Mouse (Mus musculus) cerebellum, postnatal 36 days (tissue): ENCODE measurements around the gene Lpar4.

Source experiments
- DNase-seq, 2 experiments: peaks; one replicate each; pipeline ENCODE4 v3.0.0; 2021 to 2022; ENCODE audit warnings: mixed read lengths in 2 of 2

Gene Lpar4

DNA sequence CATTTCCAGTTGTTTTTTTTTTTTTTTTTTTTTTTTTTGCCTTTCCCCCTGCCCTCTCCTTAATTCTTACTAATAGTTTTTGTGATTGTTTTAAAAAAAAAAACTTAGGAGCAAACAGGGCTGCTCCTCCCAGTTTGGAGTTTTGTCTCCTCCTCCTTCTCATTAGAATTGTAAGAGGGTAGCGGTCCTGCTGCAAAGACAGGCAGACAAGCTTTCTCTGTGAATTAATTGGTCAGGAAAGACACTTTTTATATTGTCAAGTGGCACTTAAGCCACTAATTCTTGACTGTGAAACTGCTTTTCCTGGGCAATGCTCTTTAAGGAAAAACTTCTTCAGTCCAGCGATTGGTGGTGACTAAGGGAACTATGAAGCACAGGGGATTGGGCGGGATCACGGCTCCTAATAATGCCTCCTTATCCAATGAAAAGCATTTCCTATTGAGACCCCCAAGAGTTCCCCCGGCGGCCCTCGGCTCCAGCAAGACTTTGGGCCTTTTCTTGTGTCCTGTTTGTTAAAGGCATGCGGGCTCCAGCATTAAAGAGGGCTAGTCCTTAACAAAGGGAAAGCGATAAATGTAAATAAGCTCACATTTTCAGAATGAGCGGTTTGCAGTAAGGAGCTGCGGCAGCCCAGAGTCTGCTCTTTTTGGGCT is at the start of gene Lpar4:
Lpar4 (plus strand) TSS at position 451 of the 653 bp plus-strand sequence.
- no peak for DNase-seq

DNA sequence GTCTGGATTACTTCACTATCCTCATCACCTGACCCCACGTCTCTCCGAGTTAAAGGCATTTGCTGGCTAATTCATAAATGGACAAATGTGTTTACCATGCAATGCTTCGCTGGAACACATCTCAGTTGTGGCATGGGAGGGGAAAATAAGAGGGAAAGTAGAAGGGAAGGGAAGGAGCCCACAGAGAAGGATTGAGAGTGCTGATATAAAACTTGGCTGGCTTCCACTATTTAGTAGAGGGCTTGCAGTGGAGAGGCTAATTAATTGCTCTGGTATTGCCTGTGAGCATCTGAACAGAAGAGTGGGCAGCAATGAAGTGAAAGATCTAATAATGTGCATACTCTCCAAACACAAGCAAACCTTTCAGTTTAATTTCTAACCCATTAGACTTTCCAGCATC is 49.0 kb upstream of the Lpar4 start:
- DNase-seq, result no peak

- DNase-seq, result no peak
Observed at GRCm38 (mm10) chrX:106871894-106872293, 48.5 kb upstream of the Lpar4 start.

GRCm38 (mm10) chrX:106872315-106872714 is 48.1 kb upstream of the Lpar4 start:
- DNase-seq, result no peak

DNA sequence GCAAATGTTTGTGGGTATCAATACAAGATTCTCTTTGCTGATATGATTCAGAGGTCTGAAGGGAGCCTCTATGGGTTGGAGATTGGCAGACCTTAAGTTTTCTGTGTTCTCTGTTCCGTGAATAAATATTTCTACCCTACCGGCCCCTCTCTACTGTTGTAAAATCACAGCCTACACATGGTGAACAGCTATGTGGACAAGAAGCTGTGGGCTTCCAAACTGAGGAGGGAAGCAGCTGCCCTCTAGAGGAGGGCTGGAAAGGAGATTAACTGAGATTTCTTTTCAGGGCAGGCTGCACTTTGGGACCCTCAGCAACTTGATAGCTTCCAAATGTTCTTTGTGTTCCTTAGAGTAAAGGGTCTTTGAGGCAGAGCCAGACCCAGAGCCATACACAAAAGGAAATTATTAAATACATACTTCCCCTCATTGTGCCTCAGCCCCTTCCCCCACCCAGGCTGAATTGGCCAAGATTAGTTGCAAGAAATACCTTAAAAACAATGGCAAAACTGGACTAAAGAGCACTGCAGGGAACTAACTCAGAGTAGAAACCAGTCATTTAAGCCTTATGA is 22.6 kb upstream of the Lpar4 start:
- DNase-seq, result no peak

DNA sequence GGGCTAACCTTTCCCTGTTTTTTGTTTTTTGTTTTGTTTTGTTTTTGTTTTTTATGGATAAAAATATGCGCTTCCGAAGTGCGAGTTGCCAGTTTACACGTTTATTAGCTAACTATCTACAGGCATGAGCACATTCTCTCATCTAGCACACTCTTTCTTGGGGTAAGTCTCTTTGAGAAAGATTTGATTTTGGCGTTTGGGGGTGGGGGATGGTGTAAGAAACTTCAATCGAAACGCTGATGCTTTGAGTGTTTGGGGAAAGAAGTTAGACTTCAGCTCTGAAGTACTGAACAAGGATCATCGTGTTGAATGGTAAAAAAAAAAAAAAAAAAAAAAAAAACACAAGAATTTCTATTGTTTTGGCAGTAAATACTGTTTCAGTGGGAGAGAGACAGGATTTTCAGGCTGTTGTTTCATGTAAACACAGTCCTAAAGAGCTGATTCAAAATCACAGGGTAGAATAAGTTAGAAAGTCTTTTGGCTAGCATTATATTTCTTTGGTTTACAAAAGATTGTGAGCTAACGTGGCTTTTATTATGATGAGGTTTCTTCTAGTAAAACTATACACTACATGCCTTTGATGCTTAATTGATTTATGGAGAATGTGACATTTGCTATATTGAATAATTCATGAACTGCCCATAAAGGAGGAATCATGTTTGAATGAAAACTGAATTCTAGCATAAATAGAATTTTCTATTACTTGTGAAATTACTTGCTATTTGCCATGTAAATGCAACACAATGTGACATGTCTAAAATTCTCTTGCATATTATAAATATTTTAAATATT is 599 bp downstream of the Lpar4 start:
- DNase-seq, result no peak

DNA sequence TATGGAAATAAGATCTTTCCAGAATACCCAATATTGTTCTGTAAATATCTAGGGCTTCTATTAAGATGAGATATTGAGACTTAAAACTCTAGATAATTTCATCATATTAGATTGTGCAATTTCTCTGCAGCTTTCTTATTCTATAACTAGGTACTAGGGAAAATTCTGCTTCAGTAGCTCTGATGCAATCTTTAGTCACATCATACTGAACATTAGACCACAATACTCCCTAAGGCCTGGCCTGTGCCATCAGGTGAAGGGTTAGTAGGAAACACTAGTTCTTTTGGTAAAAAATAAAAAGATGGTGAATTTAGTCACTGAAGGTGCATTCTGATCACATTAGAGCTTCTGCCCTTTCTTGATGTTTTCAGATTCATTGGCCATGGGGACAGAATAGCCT is 4.1 kb downstream of the Lpar4 start:
- DNase-seq, result no peak

DNA sequence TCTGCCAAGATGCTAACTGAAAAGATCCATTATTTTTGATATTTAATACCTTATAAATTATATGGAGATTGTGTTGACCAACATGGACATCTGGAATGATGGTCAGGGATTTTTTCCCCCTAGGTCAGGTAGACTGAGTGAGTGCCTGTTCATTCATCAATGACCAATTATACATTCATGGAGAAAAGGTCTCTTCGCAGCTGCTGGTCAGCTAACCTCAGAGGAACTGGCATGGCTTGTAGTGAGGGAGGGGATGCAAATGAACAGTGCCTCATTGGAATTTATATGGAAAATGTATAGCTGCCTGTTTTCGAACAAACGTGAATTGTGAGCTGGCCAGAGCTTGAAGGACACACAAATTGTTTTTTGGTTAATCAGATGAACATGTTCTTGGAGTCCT is 18.9 kb downstream of the Lpar4 start:
- no peak for DNase-seq

- DNase-seq, result no peak
Observed at GRCm38 (mm10) chrX:106950558-106950957, 30.1 kb downstream of the Lpar4 start.

- no peak for DNase-seq
Observed at GRCm38 (mm10) chrX:106951016-106951415, 30.6 kb downstream of the Lpar4 start.

DNA sequence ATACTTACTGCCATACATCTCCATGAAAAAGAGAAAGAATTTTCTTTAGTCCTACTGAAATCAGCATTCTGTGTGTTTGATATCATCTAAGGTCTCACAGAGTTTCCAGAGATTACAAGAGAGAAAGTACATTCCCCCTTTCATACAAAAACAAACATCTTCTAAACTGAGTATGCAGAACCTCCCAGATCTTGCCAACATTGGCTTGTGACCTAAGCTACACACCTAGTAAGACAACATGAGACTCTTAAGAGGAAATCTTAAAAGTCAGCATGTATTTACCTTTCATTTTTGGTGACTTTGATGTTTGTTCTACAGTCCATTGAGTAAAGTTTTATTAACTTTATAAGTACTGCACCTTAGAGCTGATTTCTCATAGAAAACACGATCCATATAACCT is 33.4 kb downstream of the Lpar4 start:
- no peak for DNase-seq

DNA sequence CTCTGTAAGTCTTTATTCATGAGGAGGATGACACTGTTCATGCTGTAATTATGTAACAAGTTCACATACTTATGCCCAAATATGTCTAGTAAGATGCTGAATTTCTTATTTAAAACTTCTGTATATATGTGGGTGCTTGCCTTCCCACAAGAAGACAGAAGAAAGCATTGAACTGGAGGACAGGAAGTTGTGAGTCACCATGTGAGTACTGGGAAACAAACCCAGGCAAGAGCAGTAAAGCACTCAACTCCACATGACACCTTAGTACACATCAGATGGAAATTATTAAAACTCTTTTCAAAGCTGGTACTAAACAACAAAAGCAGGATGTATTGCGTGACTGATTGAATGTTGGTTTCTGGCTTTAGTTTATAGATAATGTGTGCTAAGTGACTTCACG is 41.8 kb downstream of the Lpar4 start:
- no peak for DNase-seq

DNA sequence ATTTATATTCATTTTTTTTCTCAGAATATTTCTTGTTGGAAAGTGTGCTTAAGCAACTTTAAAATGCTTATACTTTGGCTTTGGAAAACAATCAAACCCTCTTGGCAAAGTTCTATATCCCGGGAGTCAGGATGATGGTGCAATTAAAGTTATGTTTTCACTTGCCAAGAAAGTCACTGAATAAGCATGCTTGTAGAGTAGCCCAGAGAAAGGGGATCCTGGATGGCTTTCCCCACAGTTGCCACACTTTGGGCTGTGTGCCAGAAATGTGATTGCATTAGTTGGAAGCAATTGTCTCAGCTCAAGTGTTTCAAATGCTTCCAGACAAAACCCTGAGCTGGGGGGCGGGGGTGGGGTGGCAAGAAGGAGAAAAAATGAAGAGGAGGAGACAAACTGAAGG is 43.9 kb downstream of the Lpar4 start:
- no peak for DNase-seq
